Mouse (Mus musculus) heart, adult 2 months (tissue): Measurements from ENCODE around the gene Sptbn4. TPM values are rescaled to one million over a fixed set of nuclear protein-coding genes. Genes with fewer than 3 reads are reported as not detected.

Source experiments
- DNase-seq, 2 experiments: peaks; one replicate each; pipeline ENCODE4 v3.0.0; 2021
- H3K27ac ChIP-seq: fragments of 200-600 bp; 2 replicates; pipeline ENCODE4 v1.8.1; 2022
- H3K27me3 ChIP-seq: fragments of 200-500 bp; 2 replicates; pipeline ENCODE4 v1.6.1; 2012; ENCODE audit warnings: mild to moderate bottlenecking, low read length, inconsistent platforms, mixed read lengths; ENCODE audit not compliant: control insufficient read depth, insufficient read depth
- H3K36me3 ChIP-seq: fragments of 200-500 bp; 2 replicates; pipeline ENCODE4 v1.6.1; 2012; ENCODE audit warnings: low read length, inconsistent platforms; ENCODE audit not compliant: control insufficient read depth, insufficient read depth
- H3K4me1 ChIP-seq: fragments of 200-500 bp; 2 replicates; pipeline ENCODE4 v1.6.1; 2011; ENCODE audit warnings: low read length; ENCODE audit not compliant: control insufficient read depth, insufficient read depth
- H3K4me3 ChIP-seq: fragments of 200-600 bp; 2 replicates; pipeline ENCODE4 v1.8.1; 2022
- H3K79me2 ChIP-seq: fragments of 200-500 bp; replicated peaks from 2 replicates; pipeline ENCODE4 v1.6.1; 2012; ENCODE audit warnings: mild to moderate bottlenecking, inconsistent platforms, low read length, moderate library complexity, mixed read lengths; ENCODE audit not compliant: control insufficient read depth, insufficient read depth
- H3K9ac ChIP-seq: fragments of 200-500 bp; 2 replicates; pipeline ENCODE4 v1.6.1; 2012; ENCODE audit warnings: low read depth, mild to moderate bottlenecking, control low read depth, inconsistent platforms, low read length, mixed read lengths
- CTCF ChIP-seq: fragments of 200-600 bp; IDR thresholded peaks from 2 replicates; pipeline ENCODE4 v1.8.1; 2022; ENCODE audit warnings: antibody characterized with exemption, mild to moderate bottlenecking, moderate library complexity
- EP300 ChIP-seq: fragments of 200-500 bp; IDR thresholded peaks from 2 replicates; pipeline ENCODE4 v1.6.1; 2011; ENCODE audit warnings: low read depth, low read length, control low read depth; ENCODE audit not compliant: insufficient read depth
- POLR2A ChIP-seq: fragments of 200-500 bp; IDR thresholded peaks from 2 replicates; pipeline ENCODE4 v1.6.1; 2011; ENCODE audit warnings: mild to moderate bottlenecking, low read depth, low read length, control low read depth; ENCODE audit not compliant: insufficient read depth
- WGBS: fragments of 180-500 bp; shearing (Covaris S2); methylation state at CpG from one replicate; pipeline ENCODE4 v1.1.7; 2018; 5-methylcytosine and 5-hydroxymethylcytosine counted together
- intact Hi-C: fragments of 180-260 bp; cut with DNase I; formaldehyde crosslinking; loops from one replicate; pipeline ENCODE4 v1.15.1; 2025
- polyA plus RNA-seq: library from polyadenylated mRNA; depleted of rRNA; stranded (reverse); fragments of >200 nt; gene quantifications from 2 replicates; pipeline ENCODE4 v1.2.3, GENCODE M21; 2012
- total RNA-seq, 2 experiments: library from RNA; stranded (reverse); gene quantifications; 2 replicates each; pipeline ENCODE4 v1.2.3; 2021

Gene Sptbn4
- total and polyA plus RNA-seq, 3 experiments = 0.18 to 0.23 (median 0.20) TPM

GRCm38 (mm10) chr7:27433794-27434193 lies 13.7 kb downstream of the Sptbn4 start:
- no peaks in the 10 kb centered on the region for H3K79me2 ChIP-seq
- no peaks in the 10 kb centered on the region for H3K4me1 ChIP-seq
- no peak overlapping the region for H3K27ac ChIP-seq
- no peak for TF ChIP-seq POLR2A
- TF ChIP-seq CTCF = no peak
- TF ChIP-seq EP300 = no peak
- peaks cover 2% of the 10 kb centered on the region; the same call in 1 of the 2 replicates for H3K27me3 ChIP-seq
- DNase-seq = no peak
- no peaks in the 10 kb centered on the region for H3K36me3 ChIP-seq
- no peak overlapping the region for H3K4me3 ChIP-seq
- WGBS = 13% methylated on average over 10 of the region's 10 CpGs
- intact Hi-C loops = no loop called here
- H3K9ac ChIP-seq = no peak overlapping the region

GRCm38 (mm10) chr7:27433349-27433748 lies 14.1 kb downstream of the Sptbn4 start:
- Histone ChIP-seq H3K27ac (no peak overlapping the region), H3K9ac (no peak overlapping the region), H3K27me3 (peaks cover 2% of the 10 kb centered on the region; the same call in 1 of the 2 replicates), H3K4me1 (no peaks in the 10 kb centered on the region), H3K79me2 (no peaks in the 10 kb centered on the region), H3K4me3 (no peak overlapping the region), H3K36me3 (no peaks in the 10 kb centered on the region)
- TF ChIP-seq EP300 = no peak
- WGBS = 29% methylated on average over 10 of the region's 10 CpGs
- intact Hi-C loops = no loop called here
- DNase-seq = no peak

- no peak overlapping the region for H3K27ac ChIP-seq
- TF ChIP-seq CTCF = peak; percentile 34
- no peak for TF ChIP-seq EP300
- TF ChIP-seq POLR2A = no peak
- no peak overlapping the region for H3K4me3 ChIP-seq
- WGBS = 61% methylated on average over 2 of the region's 2 CpGs
- no peaks in the 10 kb centered on the region for H3K79me2 ChIP-seq
- no peak overlapping the region for H3K9ac ChIP-seq
- intact Hi-C loops = no loop called here
- H3K4me1 ChIP-seq = no peaks in the 10 kb centered on the region
- DNase-seq = no peak
- H3K36me3 ChIP-seq = no peaks in the 10 kb centered on the region
- no peaks in the 10 kb centered on the region for H3K27me3 ChIP-seq
Observed at GRCm38 (mm10) chr7:27429135-27429534, 18.4 kb downstream of the Sptbn4 start.

- DNase-seq = no peak
- Histone ChIP-seq H3K27me3 (no peaks in the 10 kb centered on the region), H3K4me1 (no peaks in the 10 kb centered on the region), H3K27ac (no peak overlapping the region), H3K79me2 (no peaks in the 10 kb centered on the region), H3K4me3 (no peak overlapping the region), H3K9ac (no peak overlapping the region), H3K36me3 (no peaks in the 10 kb centered on the region)
- WGBS = 71% methylated on average over 11 of the region's 11 CpGs
- TF ChIP-seq POLR2A (no peak), EP300 (no peak), CTCF (no peak)
- intact Hi-C loops = no loop called here
Observed at GRCm38 (mm10) chr7:27428002-27428401, 19.5 kb downstream of the Sptbn4 start.

GRCm38 (mm10) chr7:27427387-27427786 lies 20.1 kb downstream of the Sptbn4 start:
- Histone ChIP-seq H3K27ac (no peak overlapping the region), H3K27me3 (no peaks in the 10 kb centered on the region), H3K4me3 (no peak overlapping the region), H3K9ac (no peak overlapping the region), H3K36me3 (no peaks in the 10 kb centered on the region), H3K79me2 (no peaks in the 10 kb centered on the region), H3K4me1 (no peaks in the 10 kb centered on the region)
- DNase-seq = no peak
- intact Hi-C loops = no loop called here
- no peak for TF ChIP-seq POLR2A
- no peak for TF ChIP-seq CTCF
- TF ChIP-seq EP300 = no peak
- WGBS = 93% methylated on average over 1 of the region's 1 CpGs

- Histone ChIP-seq H3K4me1 (no peaks in the 10 kb centered on the region), H3K79me2 (no peaks in the 10 kb centered on the region), H3K9ac (no peak overlapping the region), H3K4me3 (no peak overlapping the region), H3K27ac (no peak overlapping the region), H3K36me3 (no peaks in the 10 kb centered on the region), H3K27me3 (no peaks in the 10 kb centered on the region)
- no peak for DNase-seq
- TF ChIP-seq CTCF (no peak), EP300 (no peak), POLR2A (no peak)
- intact Hi-C loops = no loop called here
- 80% methylated on average over 12 of the region's 12 CpGs for WGBS
Observed at GRCm38 (mm10) chr7:27423556-27424326, 23.7 kb downstream of the Sptbn4 start.
